Mouse (Mus musculus): ENCODE data around the gene B4galt5. TPM values are rescaled to one million over a fixed set of nuclear protein-coding genes. Genes with fewer than 3 reads are reported as not detected.
A peak's percentile ranks its signal among the peaks of the same experiment; 100 is the strongest.
"Not testable (repeated sequence)": the region's sequence is repeated elsewhere in the genome, so short reads cannot be mapped to it uniquely, and the experiment has no call there.

Gene B4galt5
- total RNA-seq (2021), result 10 to 100 TPM; 47.9 to 54.0 TPM

DNA sequence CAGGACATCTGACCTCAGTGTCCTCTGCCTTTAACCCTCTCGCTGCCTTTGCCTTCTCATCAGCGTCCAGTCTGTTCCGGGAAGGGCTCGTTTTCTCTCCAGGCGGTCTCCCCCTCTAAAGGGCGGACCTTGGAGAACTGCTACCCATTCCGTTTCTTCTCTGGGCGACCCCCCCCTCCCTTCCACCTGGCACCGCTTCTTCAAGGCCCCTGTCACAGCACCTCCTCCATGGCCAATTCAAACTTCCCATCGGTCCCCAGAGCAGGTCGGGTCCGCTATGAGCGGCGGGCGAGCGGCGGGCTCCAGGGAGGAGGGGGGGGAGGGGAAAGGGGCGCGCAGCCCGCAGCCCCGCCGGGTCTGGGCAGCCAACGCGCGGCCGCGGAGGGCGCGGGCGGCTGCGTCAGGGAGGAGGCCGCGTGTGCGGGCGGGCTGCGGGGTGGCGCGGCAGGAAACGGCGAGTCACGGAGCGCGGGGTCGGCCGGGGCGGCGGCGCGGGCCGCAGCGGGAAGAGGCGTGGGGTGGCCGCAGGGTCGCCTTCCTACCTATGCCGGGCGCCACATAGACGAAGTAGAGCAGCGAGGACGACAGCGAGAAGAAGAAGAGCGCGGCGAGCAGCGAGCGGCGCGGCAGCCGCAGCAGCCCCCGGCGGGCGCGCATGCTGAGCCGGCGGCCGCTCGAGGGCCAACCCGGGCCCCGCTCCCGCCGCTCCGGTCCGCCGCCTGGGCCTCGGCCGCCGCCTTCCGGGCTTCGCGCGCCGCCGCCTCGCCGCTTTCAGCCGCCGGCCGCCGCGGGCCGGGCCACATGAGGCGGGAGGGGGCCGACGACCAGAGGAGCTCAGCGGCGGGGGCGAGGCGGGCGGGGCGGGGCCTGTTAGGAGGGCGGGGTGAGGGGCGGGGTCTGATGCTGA lies at the start of gene B4galt5:
Gene B4galt5 (minus strand): TSS at position 808 of the 907 bp plus-strand sequence.
- intact Hi-C loops (cut with DNase I), result loop anchor here (5.0 kb wide), 2 partner anchors 51 to 74 kb away; partner anchors contain the start of gene Slc9a8
- DNase-seq (ENCODE audit: low spot score in 2 of 2), result peak; percentile 28 to 55

DNA sequence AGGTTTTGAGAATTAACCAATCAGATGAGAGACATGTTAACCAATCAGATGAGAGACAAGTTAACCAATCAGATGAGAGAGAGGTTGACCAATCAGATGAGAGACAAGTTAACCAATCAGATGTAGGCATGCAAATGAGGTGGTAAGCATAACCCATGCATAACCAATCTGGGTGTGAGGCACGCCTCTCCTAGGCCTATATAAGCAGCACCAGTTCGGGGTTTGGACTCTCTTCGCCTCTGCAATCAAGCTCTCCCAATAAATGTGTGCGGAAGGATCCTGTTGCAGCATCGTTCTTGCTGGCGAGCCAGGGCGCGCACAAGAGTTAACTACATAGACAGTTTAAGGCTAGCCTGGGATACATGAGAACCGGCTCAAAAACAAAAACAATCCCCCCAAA lies 47.4 kb upstream of the B4galt5 start:
- intact Hi-C loops (cut with DNase I); DNase-seq (ENCODE audit: low spot score in 2 of 2): not testable (repeated sequence)

DNA sequence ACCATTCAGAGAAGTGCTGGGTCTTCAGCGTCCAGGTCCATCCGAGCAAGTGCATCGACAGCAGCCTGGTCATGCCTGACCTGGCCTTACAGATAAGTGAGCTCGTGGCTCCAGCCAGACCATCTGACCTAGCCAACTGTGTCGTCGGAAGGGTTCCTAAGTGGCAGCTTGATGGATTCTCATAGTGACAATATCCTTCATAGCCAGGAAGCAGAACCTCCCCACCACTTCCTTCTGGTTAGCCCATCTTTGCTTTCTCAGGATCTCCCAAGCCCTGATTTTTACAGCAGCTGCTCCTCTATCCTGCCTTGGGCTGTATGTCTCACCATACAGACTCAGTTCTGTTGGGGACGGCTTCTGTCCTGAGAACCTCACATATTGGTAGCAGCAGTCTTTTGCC lies 45.4 kb upstream of the B4galt5 start:
- intact Hi-C loops (cut with DNase I), result no loop called here
- no peak for DNase-seq (ENCODE audit: low spot score in 2 of 2)

DNA sequence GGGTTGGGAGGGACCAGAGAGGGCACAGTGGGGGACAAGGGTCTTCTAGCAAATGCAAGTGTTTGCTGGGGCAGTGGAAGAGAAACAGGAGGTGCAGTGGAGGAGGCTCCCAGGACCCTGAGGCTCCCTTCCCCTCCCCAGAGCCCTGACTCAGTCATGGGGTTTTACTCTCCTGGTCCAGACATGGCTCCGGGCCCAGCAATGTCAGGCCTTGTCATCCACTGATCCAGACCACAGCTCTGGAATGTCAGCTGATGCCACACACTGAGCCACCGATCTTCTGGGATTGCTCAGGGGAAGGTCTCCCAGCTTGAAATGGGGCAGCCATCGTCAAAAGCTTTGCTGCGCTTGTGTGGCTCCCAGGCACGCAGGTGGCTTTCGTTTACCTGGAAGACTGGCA lies 38.0 kb upstream of the B4galt5 start:
- intact Hi-C loops (cut with DNase I), result no loop called here
- no peak for DNase-seq (ENCODE audit: low spot score in 2 of 2)

DNA sequence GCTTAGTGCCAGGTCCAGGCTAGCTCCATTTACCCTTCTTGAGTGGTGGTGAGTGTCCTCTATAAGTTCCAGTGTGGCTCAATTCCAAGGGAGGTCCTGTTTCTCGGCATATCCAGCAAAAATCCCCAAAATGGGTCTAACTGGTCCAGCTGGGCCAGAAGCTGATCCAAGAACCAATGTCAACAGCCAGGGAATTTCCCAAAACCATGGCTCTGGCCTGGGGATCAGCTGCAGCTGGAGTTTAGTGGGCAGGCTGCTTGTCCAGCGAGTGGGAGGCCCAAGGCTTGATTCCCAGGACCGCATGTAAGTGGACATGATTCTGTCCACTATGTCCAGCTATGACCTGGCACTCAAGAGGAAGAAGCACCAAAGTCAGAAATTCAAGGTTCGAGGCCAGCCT lies 37.5 kb upstream of the B4galt5 start:
- no peak for DNase-seq (ENCODE audit: low spot score in 2 of 2)
- intact Hi-C loops (cut with DNase I), result no loop called here

DNA sequence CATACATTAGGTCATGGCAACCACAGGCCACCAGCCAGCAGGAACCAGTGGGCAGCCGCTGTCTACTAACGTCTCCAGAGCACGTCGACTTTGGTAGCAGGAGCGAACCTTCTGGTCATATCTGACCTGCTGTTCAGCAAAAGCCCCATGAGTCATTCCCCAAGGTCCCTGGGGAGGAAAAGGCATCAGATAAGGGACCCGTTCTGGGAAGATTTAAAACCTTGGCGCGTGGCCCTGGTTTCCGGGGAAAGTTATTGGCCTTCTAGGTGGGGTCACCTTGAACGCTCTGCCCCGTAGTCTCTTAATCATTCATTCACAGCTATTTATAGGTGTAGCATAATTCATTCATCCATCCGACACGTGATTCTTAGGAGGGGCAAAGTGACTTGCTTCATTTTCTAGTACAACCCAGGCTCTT lies 34.7 kb upstream of the B4galt5 start:
- no peak for DNase-seq (ENCODE audit: low spot score in 2 of 2)
- intact Hi-C loops (cut with DNase I), result no loop called here

DNA sequence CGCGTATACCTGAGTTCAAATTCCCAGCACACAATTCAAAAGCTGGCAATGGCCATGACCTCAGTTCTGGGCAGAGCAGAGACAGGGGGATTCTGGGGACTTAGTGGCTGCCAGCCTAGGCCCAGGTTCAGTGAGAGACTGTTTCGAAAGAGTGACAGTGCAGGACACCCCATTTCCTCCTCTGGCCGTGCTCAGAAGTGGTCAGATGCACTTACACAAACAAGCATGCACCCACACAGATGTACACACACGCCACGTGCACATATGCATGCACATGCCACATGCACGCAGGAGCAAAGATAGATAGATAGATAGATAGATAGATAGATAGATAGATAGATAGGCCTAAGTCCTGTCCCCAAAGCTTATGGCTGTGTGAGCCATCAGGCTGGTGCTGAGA lies 33.4 kb upstream of the B4galt5 start:
- intact Hi-C loops (cut with DNase I), result no loop called here
- DNase-seq (ENCODE audit: low spot score in 2 of 2), result no peak

DNA sequence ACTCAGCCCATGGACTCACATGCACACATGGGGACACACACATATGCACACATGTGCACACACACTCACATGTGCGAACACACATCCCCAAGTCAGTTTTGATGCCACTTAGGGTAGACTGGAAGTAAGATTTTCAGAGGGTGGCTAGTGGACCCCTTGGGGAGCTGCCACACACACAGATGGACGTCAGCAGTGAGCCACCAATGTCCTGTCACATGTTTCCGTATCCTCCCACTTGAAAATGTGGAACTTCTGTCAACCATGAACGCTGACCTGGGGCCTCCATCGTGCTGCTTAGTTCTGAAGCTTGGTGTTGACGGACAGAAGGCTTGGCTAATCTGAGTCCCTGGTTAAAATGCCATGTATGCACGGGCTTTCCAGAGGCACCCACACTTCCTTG lies 32.6 kb upstream of the B4galt5 start:
- intact Hi-C loops (cut with DNase I), result no loop called here
- no peak for DNase-seq (ENCODE audit: low spot score in 2 of 2)

DNA sequence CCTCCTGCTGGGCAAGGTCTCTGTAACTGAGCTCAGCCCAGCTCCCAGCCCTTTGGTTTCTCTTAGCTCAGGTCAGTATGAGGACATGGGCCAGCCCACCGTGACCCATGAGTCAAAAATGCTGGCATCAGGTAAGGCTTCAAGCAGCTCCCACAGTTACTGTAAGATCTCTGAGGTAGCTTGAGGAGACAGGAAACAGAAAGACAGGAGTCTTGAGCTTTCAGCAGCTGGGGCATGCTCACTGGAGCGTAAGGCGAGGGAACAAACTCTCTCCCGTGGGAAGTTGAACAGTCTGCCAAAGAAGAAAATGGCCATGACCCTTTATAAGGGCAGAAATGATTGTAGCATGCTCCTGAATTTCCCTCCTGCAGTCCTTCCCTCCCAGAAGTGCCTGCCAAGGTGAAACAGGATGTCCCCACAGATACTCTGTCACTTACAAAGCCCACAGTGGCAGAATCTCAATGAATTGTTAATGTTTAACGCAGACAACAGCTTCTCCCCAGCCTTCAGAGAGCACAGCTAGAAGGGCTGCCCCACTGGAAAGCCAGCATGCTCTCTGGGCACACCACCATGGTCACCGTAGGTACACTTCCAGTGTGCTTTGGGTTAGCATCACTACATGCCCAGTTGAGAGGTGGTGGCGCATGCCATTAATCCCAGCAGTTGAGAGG lies 31.8 kb upstream of the B4galt5 start:
- intact Hi-C loops (cut with DNase I), result no loop called here
- DNase-seq (ENCODE audit: low spot score in 2 of 2), result no peak

DNA sequence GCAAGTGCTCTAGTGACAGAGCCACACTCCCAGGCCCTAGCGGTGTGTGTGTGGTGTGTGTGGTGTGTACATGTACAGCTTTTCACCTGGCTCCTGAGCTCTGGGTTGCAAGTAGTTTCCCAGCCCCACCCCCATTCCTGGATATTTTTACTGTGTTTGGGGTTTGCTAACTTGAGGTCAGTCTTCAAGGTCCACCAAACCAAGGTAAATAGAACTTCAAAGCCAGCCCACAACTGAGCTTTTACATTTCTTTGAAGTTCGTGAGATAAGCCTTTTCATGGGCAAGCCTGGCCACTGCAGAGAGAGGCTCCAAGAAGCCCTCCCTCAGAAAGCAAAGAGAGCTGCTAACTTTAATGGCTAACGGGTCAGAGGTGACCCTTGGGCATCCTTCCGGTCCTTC lies 30.0 kb upstream of the B4galt5 start:
- intact Hi-C loops (cut with DNase I), result no loop called here
- DNase-seq (ENCODE audit: low spot score in 2 of 2), result no peak

DNA sequence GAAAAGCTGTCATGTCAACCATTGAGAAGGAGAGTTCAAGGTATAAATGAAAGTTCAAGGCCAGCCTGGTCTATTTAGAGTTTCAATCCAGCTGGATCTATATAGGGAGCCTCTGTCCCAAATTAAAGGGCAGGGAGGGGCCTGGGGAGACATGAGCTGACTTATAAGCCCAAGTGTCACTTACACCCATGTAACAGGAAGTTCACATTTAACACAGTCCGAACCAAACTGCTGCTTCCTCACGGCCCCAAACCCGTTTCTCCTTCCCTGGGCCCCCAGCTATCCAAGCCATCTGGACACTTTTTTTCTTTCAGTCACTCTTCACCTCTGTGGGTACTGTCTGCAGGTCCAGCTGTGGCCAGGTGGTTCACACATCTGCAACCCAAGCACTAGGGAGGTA lies 28.7 kb upstream of the B4galt5 start:
- intact Hi-C loops (cut with DNase I), result no loop called here
- DNase-seq (ENCODE audit: low spot score in 2 of 2), result no peak

DNA sequence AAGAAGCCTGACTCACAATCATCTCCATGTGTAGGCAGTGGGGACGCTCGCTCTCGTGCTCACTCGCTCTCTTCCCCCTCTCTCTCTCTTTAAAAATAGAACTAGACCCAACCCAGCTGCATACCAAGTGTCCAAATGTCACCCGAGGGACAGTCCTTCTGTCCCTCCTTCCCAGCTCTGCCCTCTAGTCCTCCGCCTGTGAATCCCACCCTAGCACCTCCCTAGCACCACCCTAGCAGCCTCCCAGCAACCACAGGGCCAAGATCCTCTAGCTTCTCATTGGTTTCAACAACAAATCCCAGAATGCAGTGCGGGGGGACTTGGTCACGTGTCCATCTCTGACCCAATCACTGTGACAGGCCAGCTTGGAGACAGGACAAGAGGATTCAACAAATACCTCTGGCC lies 27.2 kb upstream of the B4galt5 start:
- peak; percentile 28 to 44 for DNase-seq (ENCODE audit: low spot score in 2 of 2)
- intact Hi-C loops (cut with DNase I), result no loop called here

DNA sequence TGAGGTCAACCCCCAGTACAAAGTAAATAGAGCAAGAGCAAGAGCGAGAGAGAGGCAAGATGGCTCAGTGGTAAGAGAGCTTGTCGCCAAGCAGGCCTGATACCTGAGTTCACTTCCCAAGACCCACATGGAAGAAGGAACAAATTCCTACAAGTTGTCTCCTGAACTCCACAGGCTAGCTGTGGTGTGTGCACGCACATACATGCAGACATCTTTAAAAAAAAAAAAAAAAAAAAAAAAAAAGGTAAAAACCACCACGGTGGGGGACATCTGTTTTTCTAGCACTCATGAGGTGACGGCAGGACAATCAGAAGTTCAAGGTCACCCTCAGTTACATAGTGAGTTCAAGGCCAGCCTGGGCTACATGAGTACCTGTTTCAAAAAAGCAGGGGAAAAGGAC lies 26.7 kb upstream of the B4galt5 start:
- intact Hi-C loops (cut with DNase I), result no loop called here
- DNase-seq (ENCODE audit: low spot score in 2 of 2), result no peak

DNA sequence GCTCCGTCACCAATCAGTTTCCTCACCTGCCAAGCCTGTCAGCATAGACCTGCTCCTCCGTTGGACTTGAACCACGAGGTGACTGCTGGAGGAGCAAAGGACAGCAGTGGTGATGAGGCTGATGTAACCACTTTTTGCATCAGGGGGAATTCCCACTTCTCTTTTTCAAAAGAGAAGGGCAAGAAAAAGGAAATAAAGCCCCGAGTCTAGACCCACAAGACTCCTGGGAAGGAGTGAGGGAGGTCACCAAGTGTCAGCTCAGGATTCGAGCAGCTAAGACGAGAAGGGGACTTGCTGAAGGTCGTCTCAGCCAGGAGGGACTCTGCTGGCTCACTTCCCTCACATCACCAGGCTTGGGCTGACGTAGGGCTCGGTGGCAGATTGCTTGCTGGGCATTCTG lies 26.2 kb upstream of the B4galt5 start:
- no peak for DNase-seq (ENCODE audit: low spot score in 2 of 2)
- intact Hi-C loops (cut with DNase I), result no loop called here

DNA sequence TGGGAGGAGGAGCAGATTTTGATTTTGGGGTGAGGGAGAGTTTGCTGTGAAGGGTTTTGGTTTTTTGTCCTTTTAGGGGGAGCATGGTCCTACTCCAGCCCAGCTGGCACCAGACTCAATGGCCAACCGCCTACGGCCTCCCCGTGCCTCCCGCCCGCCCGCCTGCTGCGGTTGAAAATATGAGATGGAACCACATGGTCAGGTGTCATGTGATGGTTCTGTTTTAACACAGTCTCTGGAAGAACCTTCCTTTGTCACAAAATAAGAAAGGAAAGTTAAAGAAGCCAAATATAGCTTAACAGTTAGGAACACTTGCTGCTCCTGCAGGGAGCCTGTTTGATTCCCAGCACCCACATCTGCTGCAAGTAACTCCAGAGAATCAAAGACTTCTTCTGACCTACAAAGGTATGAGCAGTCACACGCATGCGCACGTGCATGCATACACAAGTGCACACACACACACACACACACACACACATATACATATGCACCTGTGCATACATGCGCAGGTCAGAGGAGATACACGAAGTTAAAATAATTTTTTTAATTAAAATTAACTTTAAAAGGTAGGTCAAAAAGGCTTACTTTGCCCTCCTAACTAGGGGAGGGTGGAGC lies 25.3 kb upstream of the B4galt5 start:
- peak; percentile 39 to 46 for DNase-seq (ENCODE audit: low spot score in 2 of 2)
- intact Hi-C loops (cut with DNase I), result no loop called here

DNA sequence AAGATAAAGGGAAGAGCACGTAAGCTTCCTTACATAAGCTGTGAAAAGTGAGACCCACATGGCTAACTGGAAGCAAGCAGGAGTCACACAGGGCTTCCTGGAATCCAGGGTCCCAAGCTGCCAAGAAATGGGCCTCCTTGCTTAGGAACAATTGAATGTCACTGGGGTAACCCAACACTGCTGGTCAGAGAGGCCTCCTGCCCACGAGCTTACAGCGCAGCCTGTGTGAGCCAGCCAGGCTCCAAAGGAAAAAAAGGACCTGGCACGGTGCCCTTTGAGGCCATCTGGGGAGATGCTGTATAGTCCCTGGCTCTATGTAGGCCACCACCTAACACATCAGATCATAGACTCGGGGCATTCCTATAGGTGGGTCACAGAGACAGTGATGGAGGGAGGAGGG lies 24.3 kb upstream of the B4galt5 start:
- intact Hi-C loops (cut with DNase I), result no loop called here
- DNase-seq (ENCODE audit: low spot score in 2 of 2), result peak; percentile 49 to 57

DNA sequence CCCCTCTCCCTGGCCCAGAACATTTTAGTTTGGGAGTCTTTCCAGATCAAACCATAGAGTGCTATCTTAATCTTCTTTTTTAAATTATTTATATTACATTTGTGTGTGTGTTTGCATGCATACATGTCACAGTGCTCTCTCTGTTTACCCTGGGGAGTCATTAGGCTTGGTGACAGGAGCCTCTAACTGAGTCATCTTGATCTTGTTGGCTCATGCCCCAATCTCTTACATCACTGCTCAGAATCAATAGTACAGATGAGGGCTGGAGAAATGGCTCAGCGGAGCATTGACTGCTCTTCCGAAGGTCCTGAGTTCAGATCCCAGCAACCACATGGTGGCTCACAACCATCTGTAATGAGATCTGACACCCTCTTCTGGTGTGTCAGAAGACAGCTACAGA lies 22.5 kb upstream of the B4galt5 start:
- intact Hi-C loops (cut with DNase I), result no loop called here
- DNase-seq (ENCODE audit: low spot score in 2 of 2), result no peak

DNA sequence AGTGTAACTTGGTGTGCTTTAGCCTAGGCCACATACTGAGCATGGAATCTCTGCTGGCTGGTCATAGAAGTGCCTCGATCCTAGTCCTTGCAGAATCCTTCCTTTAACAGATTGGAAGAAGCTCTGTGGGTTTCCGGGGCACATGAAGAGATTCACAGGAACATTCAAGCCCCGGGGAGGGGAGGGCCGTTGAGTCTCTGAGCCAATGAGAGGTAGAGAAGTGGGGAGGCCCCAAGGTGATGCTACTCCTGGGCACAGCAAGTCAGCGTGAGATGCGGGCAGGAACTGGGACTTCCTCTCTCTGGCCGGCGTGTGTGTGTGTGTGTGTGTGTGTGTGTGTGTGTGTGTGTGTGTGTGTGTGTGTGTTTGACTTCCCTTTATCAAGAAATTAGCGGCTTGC lies 19.3 kb upstream of the B4galt5 start:
- intact Hi-C loops (cut with DNase I), result no loop called here
- no peak for DNase-seq (ENCODE audit: low spot score in 2 of 2)

DNA sequence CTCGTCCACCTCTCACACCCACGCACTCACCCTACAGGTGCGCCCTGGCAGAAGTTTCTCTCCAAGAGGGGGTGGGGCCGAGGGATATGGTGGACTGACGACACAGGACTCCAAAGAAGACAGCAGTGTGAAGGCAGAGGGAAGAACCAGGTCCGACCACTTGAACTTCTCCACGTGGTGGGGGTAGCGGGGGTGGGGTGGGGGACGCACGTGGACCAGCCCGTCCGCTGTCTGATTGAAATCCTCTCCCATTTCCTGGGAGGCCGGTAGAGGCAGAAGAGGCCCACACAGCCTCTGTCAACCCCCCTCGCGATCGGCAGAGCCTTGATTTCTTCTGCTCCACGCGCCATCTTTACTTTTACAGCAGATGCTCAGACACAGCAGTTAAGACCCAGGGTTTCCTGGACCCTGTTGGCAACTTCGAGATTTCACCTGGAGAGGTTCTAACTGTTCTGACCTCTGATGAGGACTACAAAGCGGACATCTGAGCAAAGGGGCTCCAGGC lies 18.8 kb upstream of the B4galt5 start:
- intact Hi-C loops (cut with DNase I), result no loop called here
- DNase-seq (ENCODE audit: low spot score in 2 of 2), result no peak

DNA sequence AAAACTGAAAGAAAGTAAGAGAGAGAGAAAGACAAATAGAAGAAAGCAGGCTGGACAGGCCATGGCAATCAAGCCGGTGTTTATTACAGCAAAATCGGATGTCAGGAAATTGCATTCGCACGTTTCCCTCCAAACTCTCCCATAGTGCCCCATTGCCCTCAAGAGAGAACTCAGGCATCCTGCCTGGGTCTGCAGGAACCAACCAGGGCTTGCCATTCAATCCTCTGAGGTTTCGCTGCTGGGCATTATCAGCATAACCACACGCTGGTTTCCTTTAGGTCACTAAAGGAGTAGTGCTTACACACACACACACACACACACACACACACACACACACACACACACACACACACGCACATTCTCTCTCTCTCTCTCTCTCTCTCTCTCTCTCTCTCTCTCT lies 18.3 kb upstream of the B4galt5 start:
- no peak for DNase-seq (ENCODE audit: low spot score in 2 of 2)
- intact Hi-C loops (cut with DNase I), result no loop called here

DNA sequence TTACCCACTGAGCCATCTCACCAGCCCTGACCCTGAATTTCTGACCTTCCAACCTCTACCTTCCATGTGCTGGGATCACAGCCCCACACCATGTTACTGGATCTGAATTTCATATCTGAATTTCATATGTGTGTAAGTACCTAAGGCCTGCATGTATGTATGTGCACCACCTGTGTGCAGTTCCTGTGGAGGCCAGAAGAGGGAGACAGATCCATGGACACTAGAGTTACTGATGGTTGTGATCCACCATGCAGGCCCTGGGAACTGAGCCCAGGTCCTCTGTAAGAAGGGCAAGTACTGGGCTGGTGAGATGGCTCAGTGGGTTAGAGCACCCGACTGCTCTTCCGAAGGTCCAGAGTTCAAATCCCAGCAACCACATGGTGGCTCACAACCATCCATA lies 16.1 kb upstream of the B4galt5 start:
- intact Hi-C loops (cut with DNase I), result no loop called here
- no peak for DNase-seq (ENCODE audit: low spot score in 2 of 2)

Data from left cerebral cortex, postnatal 36 days (tissue).